Mouse (Mus musculus) frontal cortex, adult 2 months (tissue): ENCODE data around the gene Cbx1. TPM values are rescaled to one million over a fixed set of nuclear protein-coding genes. Genes with fewer than 3 reads are reported as not detected.
"Not testable (repeated sequence)": the region's sequence is repeated elsewhere in the genome, so short reads cannot be mapped to it uniquely, and the experiment has no call there.

Source experiments
- DNase-seq, 2 experiments: peaks; one replicate each; pipeline ENCODE4 v3.0.0; 2022; ENCODE audit warnings: low spot score in 1 of 2; ENCODE audit errors: extremely low spot score in 1 of 2
- polyA plus RNA-seq: library from polyadenylated mRNA; depleted of rRNA; stranded (reverse); fragments of >200 nt; gene quantifications from 2 replicates; pipeline ENCODE4 v1.2.3, GENCODE M21; 2012; rRNA removed

Cbx1 gene
- polyA plus RNA-seq, 1 experiment = 42.8 TPM

- DNase-seq = no peak
Observed at GRCm38 (mm10) chr11:96832541-96832940, 43.6 kb downstream of the Cbx1 start.

- DNase-seq = no peak
Observed at GRCm38 (mm10) chr11:96832973-96833372, 44.0 kb downstream of the Cbx1 start.

GRCm38 (mm10) chr11:96834127-96834526, 45.2 kb downstream of the Cbx1 start:
- DNase-seq = no peak

- DNase-seq = no peak
Observed at GRCm38 (mm10) chr11:96837298-96837697, 48.4 kb downstream of the Cbx1 start.

- DNase-seq = no peak
Observed at GRCm38 (mm10) chr11:96838341-96838740, 49.4 kb downstream of the Cbx1 start.

GRCm38 (mm10) chr11:96839428-96839827, 50.5 kb downstream of the Cbx1 start:
- no peak for DNase-seq

GRCm38 (mm10) chr11:96839877-96840276, 51.0 kb downstream of the Cbx1 start:
- DNase-seq = no peak

GRCm38 (mm10) chr11:96840290-96840689, 51.4 kb downstream of the Cbx1 start:
- DNase-seq = peak; percentile 72 to 79

GRCm38 (mm10) chr11:96843627-96844026, 54.7 kb downstream of the Cbx1 start:
- no peak for DNase-seq

GRCm38 (mm10) chr11:96847240-96847639, 58.3 kb downstream of the Cbx1 start:
- no peak for DNase-seq

GRCm38 (mm10) chr11:96848694-96849093, 59.8 kb downstream of the Cbx1 start:
- no peak for DNase-seq

- DNase-seq = not testable (repeated sequence)
Observed at GRCm38 (mm10) chr11:96849145-96849544, 60.2 kb downstream of the Cbx1 start.

GRCm38 (mm10) chr11:96849681-96850467, 60.9 kb downstream of the Cbx1 start, which contains the start of gene Copz2:
TSS of gene Copz2 (plus strand) at chr11:96849870.
- no peak for DNase-seq

- DNase-seq = no peak
Observed at GRCm38 (mm10) chr11:96857446-96857845, 68.5 kb downstream of the Cbx1 start.

Other genes with a start within 250 kb of the Cbx1 start
- gene Snx11, start 11.6 kb upstream of the Cbx1 start, polyA plus RNA-seq = 42.0 and 48.0 TPM in 2 replicates
- 184 and 186 TPM in 2 replicates for gene Nfe2l1, start 40.8 kb downstream of the Cbx1 start, polyA plus RNA-seq
- 13.3 and 16.2 TPM in 2 replicates for gene Copz2, start 60.7 kb downstream of the Cbx1 start, polyA plus RNA-seq
- gene Cdk5rap3, start 127.4 kb downstream of the Cbx1 start, polyA plus RNA-seq = 37.8 and 45.8 TPM in 2 replicates
- not detected in 2 replicates for gene Prr15l, start 139.0 kb downstream of the Cbx1 start, polyA plus RNA-seq
- 34.9 and 35.9 TPM in 2 replicates for gene Pnpo, start 154.9 kb downstream of the Cbx1 start, polyA plus RNA-seq
- gene Sp2, start 193.8 kb downstream of the Cbx1 start, polyA plus RNA-seq = 11.5 and 12.1 TPM in 2 replicates
- 0.50 and 0.62 TPM in 2 replicates for gene Sp6, start 224.3 kb downstream of the Cbx1 start, polyA plus RNA-seq
- 6.1 and 6.3 TPM in 2 replicates for gene Scrn2, start 240.8 kb downstream of the Cbx1 start, polyA plus RNA-seq